Comparison of ENCODE assay signal across 11 mouse cellular contexts in genomic region chr1:138487569-138487968, GRCm38 (mm10).
DNase-seq lines count a peak whose midpoint lies in the region; ATAC-seq and TF ChIP-seq lines count a peak whose summit lies in the region.
"Had no signal": no experiment of that assay in that cellular context is flagged by ENCODE, and none has a peak within 500 bp of the region (broad histone marks: within the 10 kb centered on the region; RNA-seq: fewer than 3 reads in every experiment).

No protein-coding gene starts in this region.

- H3K4me1 ChIP-seq in kidney, postnatal 0 days (replicated peaks; ENCODE audit: insufficient read depth, low read length), result no peaks in the 10 kb centered on the region
- H3K4me1 ChIP-seq: embryonic facial prominence, embryonic 15.5 days had no signal

- H3K9ac ChIP-seq in kidney, postnatal 0 days (ENCODE audit: low read depth, low read length), result no peak overlapping the region
- H3K9ac ChIP-seq: embryonic facial prominence, embryonic 15.5 days had no signal

- no peak overlapping the region for H3K27ac ChIP-seq in kidney, postnatal 0 days
- H3K27ac ChIP-seq: embryonic facial prominence, embryonic 15.5 days had no signal

- no peak overlapping the region for H3K4me2 ChIP-seq in kidney, postnatal 0 days (ENCODE audit: low read length)
- H3K4me2 ChIP-seq: embryonic facial prominence, embryonic 15.5 days had no signal

- TF ChIP-seq POLR2A in brain, embryonic 14.5 days (IDR thresholded peaks at IDR 0.05; ENCODE audit: borderline replicate concordance, extremely low read depth, insufficient read depth, insufficient read length, poor library complexity, severe bottlenecking), result no peak

- no peak overlapping the region for H3K4me3 ChIP-seq in kidney, postnatal 0 days (replicated peaks; ENCODE audit: low read depth, low read length)
- H3K4me3 ChIP-seq: embryonic facial prominence, embryonic 15.5 days had no signal

- peak; percentile 21 for DNase-seq in kidney, postnatal 0 days (ENCODE audit: low spot score)
- no peak for DNase-seq in kidney, adult 18-20 months
- peak; percentile 7 to 9 for DNase-seq in B cell, adult 2 months
- DNase-seq in brain, embryonic 14.5 days (ENCODE audit: low read depth), result no peak
- DNase-seq in lung, postnatal 14 days, result peak; percentile 25
- DNase-seq in gastrocnemius, adult 8-10 months (ENCODE audit: low spot score in 2 of 2), result no peak
- DNase-seq in cerebellum, adult 11-12 months, result no peak
- DNase-seq: cerebellum, adult 9-10 months; heart, postnatal 4 days; midbrain, embryonic 14.5 days had no signal

- ATAC-seq in kidney, postnatal 0 days (replicated peaks; ENCODE audit: low FRiP score, low read depth), result no peak; the same call in 1 of the 2 replicates

- H3K27me3 ChIP-seq in kidney, postnatal 0 days (ENCODE audit: insufficient read depth, low read length), result no peaks in the 10 kb centered on the region
- H3K27me3 ChIP-seq: embryonic facial prominence, embryonic 15.5 days had no signal

- no peaks in the 10 kb centered on the region for H3K9me3 ChIP-seq in kidney, postnatal 0 days (replicated peaks; ENCODE audit: low read length)
- H3K9me3 ChIP-seq: embryonic facial prominence, embryonic 15.5 days had no signal

- TF ChIP-seq CTCF in kidney, postnatal 0 days (IDR thresholded peaks at IDR 0.05; ENCODE audit: low read depth), result peak; percentile 69
- peak; percentile 20; the same call in 1 of the 2 replicates for TF ChIP-seq CTCF in brain, embryonic 14.5 days (IDR thresholded peaks at IDR 0.05; ENCODE audit: borderline replicate concordance, extremely low read depth, insufficient read depth, insufficient read length)

- WGBS in kidney, postnatal 0 days, result 73% methylated on average over 5 of the region's 5 CpGs

- H3K36me3 ChIP-seq in kidney, postnatal 0 days (ENCODE audit: insufficient read depth, low read length), result peaks cover 5% of the 10 kb centered on the region; the same call in 1 of the 2 replicates

Comparison
In these comparisons a context has a peak if more than half of its experiments do, and no peak if none do; other contexts are left out.
1. DNase-seq: peak in kidney, postnatal 0 days (single experiment), B cell, adult 2 months (2 of 2) and lung, postnatal 14 days (single experiment); none in kidney, adult 18-20 months (single experiment), brain, embryonic 14.5 days (single experiment), gastrocnemius, adult 8-10 months (0 of 2) and cerebellum, adult 11-12 months (single experiment).